Comparison of ENCODE assay signal across 18 mouse cellular contexts in the genomic region with DNA sequence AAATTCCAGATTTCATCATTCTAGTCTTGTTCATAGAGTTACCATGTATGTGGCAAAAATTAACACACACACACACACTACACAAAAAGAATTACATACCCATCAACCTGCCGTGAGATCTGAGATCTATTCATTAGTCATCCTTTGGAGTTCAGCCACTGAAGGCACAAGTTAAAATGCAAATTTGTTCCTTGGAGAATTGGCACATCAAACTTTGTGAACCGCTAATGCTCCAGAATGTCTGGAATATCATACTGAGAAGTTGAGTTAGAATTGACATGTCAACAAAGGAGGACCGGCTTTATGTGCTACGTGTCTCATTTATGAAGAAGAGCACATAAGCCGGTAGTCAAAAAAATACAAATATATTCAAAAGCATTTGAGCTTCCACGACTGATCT.
"Had no signal": no experiment of that assay in that cellular context is flagged by ENCODE, and none has a peak within 500 bp of the region (broad histone marks: within the 10 kb centered on the region; RNA-seq: fewer than 3 reads in every experiment).

No protein-coding gene starts in this region.

- H3K36me3 ChIP-seq: midbrain, embryonic 10.5 days; midbrain, embryonic 12.5 days; neural tube, embryonic 13.5 days; neural tube, embryonic 15.5 days; stomach, embryonic 15.5 days had no signal

- H3K27ac ChIP-seq: midbrain, embryonic 10.5 days; midbrain, embryonic 12.5 days; neural tube, embryonic 13.5 days; neural tube, embryonic 15.5 days; stomach, embryonic 15.5 days; stomach, postnatal 0 days had no signal

- H3K4me3 ChIP-seq: midbrain, embryonic 10.5 days; midbrain, embryonic 12.5 days; myocyte; neural tube, embryonic 13.5 days; neural tube, embryonic 15.5 days; stomach, embryonic 15.5 days had no signal

- DNase-seq: lung, adult 18-20 months; lung, embryonic 14.5 days; lung, postnatal 10 days; lung, postnatal 4 days; midbrain, embryonic 14.5 days; retina, postnatal 1 day; right cerebral cortex, adult 18-20 months; right cerebral cortex, postnatal 25 days; thymus, adult 2 months; thymus, postnatal 25 days; thymus, postnatal 4 days had no signal

- H3K9ac ChIP-seq: lung, embryonic 14.5 days; midbrain, embryonic 12.5 days; neural tube, embryonic 13.5 days; neural tube, embryonic 15.5 days; stomach, embryonic 15.5 days had no signal

- H3K9me3 ChIP-seq: midbrain, embryonic 10.5 days; midbrain, embryonic 12.5 days; neural tube, embryonic 13.5 days; neural tube, embryonic 15.5 days; stomach, embryonic 15.5 days had no signal

- H3K27me3 ChIP-seq: midbrain, embryonic 12.5 days; neural tube, embryonic 13.5 days; neural tube, embryonic 15.5 days; stomach, embryonic 15.5 days had no signal

- H3K4me2 ChIP-seq: lung, embryonic 14.5 days; midbrain, embryonic 12.5 days; neural tube, embryonic 13.5 days; neural tube, embryonic 15.5 days; stomach, embryonic 15.5 days had no signal

- H3K4me1 ChIP-seq: stomach, embryonic 15.5 days had no signal
